Mouse (Mus musculus) hindbrain, embryonic 10.5 days (tissue): ENCODE results near the gene Sap18. TPM values are rescaled to one million over a fixed set of nuclear protein-coding genes. Genes with fewer than 3 reads are reported as not detected.

ENCODE experiments used
- DNase-seq: peaks from one replicate; pipeline ENCODE4 v3.0.0-alpha.2; 2017; ENCODE audit warnings: low spot score
- H3K27ac ChIP-seq: fragments of 300-500 bp; sonication (generic); 2 replicates; pipeline ENCODE4 v1.5.1; 2016; ENCODE audit warnings: mild to moderate bottlenecking, moderate library complexity
- H3K27me3 ChIP-seq: fragments of 300-500 bp; sonication (generic); 2 replicates; pipeline ENCODE4 v1.6.1; 2016; ENCODE audit warnings: mild to moderate bottlenecking; ENCODE audit not compliant: poor library complexity, insufficient read depth, severe bottlenecking
- H3K36me3 ChIP-seq: fragments of 300-500 bp; sonication (generic); 2 replicates; pipeline ENCODE4 v1.6.1; 2016; ENCODE audit warnings: mild to moderate bottlenecking, moderate library complexity
- H3K4me1 ChIP-seq: fragments of 300-500 bp; sonication (generic); replicated peaks from 2 replicates; pipeline ENCODE4 v1.6.1; 2016; ENCODE audit warnings: mild to moderate bottlenecking
- H3K4me3 ChIP-seq: fragments of 300-500 bp; sonication (generic); 2 replicates; pipeline ENCODE4 v1.5.1; 2016; ENCODE audit warnings: mild to moderate bottlenecking, moderate library complexity
- H3K9me3 ChIP-seq: fragments of 300-500 bp; sonication (generic); 2 replicates; pipeline ENCODE4 v1.6.1; 2016; ENCODE audit warnings: mild to moderate bottlenecking, moderate library complexity
- WGBS: fragments of 180-500 bp; shearing (Covaris S2); methylation state at CpG from one replicate; pipeline ENCODE4 v1.1.7; 2016; 5-methylcytosine and 5-hydroxymethylcytosine counted together
- polyA plus RNA-seq: library from polyadenylated mRNA; unstranded; fragments of >200 nt; fragmentation: Nextera tagmentation; extraction: Ambion mirVana; gene quantifications from 2 replicates; pipeline ENCODE4 v1.2.1, GENCODE M21; 2016

Gene Sap18
- polyA plus RNA-seq, 1 experiment from 2014 or later, result 31.3 TPM

DNA sequence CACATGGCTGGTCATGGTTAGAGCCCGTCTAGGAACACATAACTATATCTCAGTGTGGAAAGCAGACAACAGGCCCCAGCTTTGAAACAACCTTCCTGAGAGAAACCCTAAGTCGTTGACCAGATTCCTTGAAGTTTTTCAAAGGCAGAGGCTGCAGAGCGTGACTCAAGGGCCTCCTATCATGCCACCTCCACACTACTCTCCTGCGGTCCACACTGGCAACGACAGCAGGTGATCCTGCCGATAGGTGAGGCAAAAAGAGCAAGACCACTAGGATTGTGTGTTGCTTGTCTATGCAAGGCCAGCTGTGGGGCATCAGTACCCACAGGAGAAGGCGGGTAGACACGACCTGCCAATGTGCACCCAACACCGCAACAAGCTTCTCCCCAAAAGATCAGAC is 8.2 kb upstream of the Sap18 start:
- H3K36me3 ChIP-seq, result no peaks in the 10 kb centered on the region
- H3K27ac ChIP-seq, result no peak overlapping the region
- H3K4me3 ChIP-seq, result no peak overlapping the region
- no peaks in the 10 kb centered on the region for H3K9me3 ChIP-seq
- 90% methylated on average over 9 of the region's 9 CpGs for WGBS
- no peaks in the 10 kb centered on the region for H3K27me3 ChIP-seq
- H3K4me1 ChIP-seq, result no peaks in the 10 kb centered on the region
- DNase-seq, result no peak

DNA sequence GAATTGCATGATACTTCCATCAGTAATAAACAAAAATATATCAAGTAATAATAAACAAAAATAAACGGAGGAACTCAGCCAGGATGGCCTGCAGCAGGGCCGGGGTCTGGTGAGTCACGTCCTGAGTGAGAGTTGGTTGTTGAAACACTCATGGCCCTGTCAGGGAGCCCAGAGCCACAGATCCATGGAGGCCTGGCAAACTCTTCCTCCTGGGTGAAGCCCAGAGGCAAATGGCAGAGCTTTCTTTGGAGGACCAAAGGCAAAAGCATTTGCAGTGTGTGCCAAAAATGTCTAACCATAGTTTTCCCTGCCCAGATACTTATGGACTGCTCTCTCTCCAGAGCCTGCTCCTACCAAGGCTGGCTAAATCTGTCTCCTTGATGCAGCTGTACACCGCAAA is 6.8 kb upstream of the Sap18 start:
- no peak overlapping the region for H3K4me3 ChIP-seq
- H3K27me3 ChIP-seq, result no peaks in the 10 kb centered on the region
- no peak for DNase-seq
- no peaks in the 10 kb centered on the region for H3K4me1 ChIP-seq
- H3K27ac ChIP-seq, result no peak overlapping the region
- H3K9me3 ChIP-seq, result no peaks in the 10 kb centered on the region
- no peaks in the 10 kb centered on the region for H3K36me3 ChIP-seq
- WGBS, result 89% methylated on average over 4 of the region's 4 CpGs

DNA sequence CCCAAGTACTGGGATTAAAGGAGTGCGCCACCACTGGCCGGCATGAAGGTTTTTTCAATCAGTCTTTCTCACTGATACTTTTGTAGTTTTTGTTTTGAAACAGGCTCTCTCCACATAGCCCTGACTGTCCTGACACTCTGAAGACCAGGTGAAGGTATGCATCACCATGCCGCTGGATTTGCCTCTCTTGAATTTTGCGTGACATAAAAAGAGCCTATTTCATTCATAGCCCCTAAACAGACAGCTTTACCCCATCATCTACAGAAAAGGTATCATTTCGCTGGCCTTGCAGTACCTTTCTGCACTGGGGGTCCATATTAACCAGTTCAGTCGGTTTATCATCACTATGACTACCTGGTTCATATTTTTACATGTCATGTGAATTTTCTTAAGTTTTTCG is 429 bp upstream of the Sap18 start:
- Histone ChIP-seq H3K36me3 (peaks cover 25% of the 10 kb centered on the region), H3K27me3 (no peaks in the 10 kb centered on the region), H3K4me1 (peaks cover 23% of the 10 kb centered on the region), H3K27ac (peak overlapping the region; percentile 95), H3K4me3 (peak overlapping the region; percentile 91), H3K9me3 (no peaks in the 10 kb centered on the region)
- WGBS, result 14% methylated on average over 7 of the region's 7 CpGs
- DNase-seq, result peak; percentile 6

DNA sequence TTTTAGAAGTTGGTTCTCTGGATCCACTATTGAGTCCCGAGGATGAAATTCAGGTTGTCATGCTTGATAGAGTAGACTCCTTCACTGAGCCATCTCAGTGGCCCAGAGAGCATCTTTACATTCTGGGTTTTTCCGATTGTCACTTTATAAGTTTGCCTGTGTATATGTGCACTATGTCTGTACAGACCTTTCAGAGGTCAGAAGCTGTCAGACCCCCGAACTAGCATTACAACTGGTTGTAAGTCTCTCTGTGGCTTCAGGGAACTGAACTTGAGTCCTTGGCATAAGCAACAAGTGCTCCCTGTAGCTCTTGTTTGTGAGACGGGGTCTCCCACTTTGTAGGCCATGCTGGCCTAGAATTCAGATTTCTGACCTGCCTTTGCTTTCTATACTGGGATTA is 5.8 kb downstream of the Sap18 start:
- no peak overlapping the region for H3K27ac ChIP-seq
- 88% methylated on average over 4 of the region's 4 CpGs for WGBS

GRCm38 (mm10) chr14:57808558-57808957 is 10.6 kb downstream of the Sap18 start:
- Histone ChIP-seq H3K9me3 (no peaks in the 10 kb centered on the region), H3K4me1 (no peaks in the 10 kb centered on the region), H3K4me3 (no peak overlapping the region), H3K27me3 (no peaks in the 10 kb centered on the region), H3K27ac (no peak overlapping the region), H3K36me3 (peaks cover 100% of the 10 kb centered on the region)
- DNase-seq, result no peak
- 80% methylated on average over 5 of the region's 5 CpGs for WGBS

More for the DNA sequence above, 5.8 kb downstream of the Sap18 start:
- Histone ChIP-seq H3K4me1 (peaks cover 20% of the 10 kb centered on the region), H3K36me3 (peaks cover 87% of the 10 kb centered on the region), H3K9me3 (no peaks in the 10 kb centered on the region), H3K4me3 (no peak overlapping the region), H3K27me3 (no peaks in the 10 kb centered on the region)
- DNase-seq, result no peak

- peaks cover 99% of the 10 kb centered on the region for H3K36me3 ChIP-seq
- WGBS, result 92% methylated on average over 2 of the region's 2 CpGs
- H3K4me3 ChIP-seq, result no peak overlapping the region
These were observed 12.9 kb downstream of the Sap18 start for GRCm38 (mm10) chr14:57810886-57811285.

GRCm38 (mm10) chr14:57811844-57812243 is 13.9 kb downstream of the Sap18 start:
- Histone ChIP-seq H3K27me3 (no peaks in the 10 kb centered on the region), H3K27ac (no peak overlapping the region), H3K9me3 (no peaks in the 10 kb centered on the region), H3K36me3 (peaks cover 99% of the 10 kb centered on the region), H3K4me1 (no peaks in the 10 kb centered on the region), H3K4me3 (no peak overlapping the region)
- no peak for DNase-seq
- WGBS, result 92% methylated on average over 5 of the region's 5 CpGs

More at GRCm38 (mm10) chr14:57810886-57811285, 12.9 kb downstream of the Sap18 start:
- Histone ChIP-seq H3K27ac (no peak overlapping the region), H3K27me3 (no peaks in the 10 kb centered on the region), H3K4me1 (no peaks in the 10 kb centered on the region), H3K9me3 (no peaks in the 10 kb centered on the region)
- DNase-seq, result no peak

- H3K4me3 ChIP-seq, result no peak overlapping the region
- peaks cover 15% of the 10 kb centered on the region for H3K4me1 ChIP-seq
- WGBS, result 94% methylated on average over 4 of the region's 4 CpGs
- H3K9me3 ChIP-seq, result no peaks in the 10 kb centered on the region
- H3K36me3 ChIP-seq, result peaks cover 78% of the 10 kb centered on the region
- H3K27me3 ChIP-seq, result no peaks in the 10 kb centered on the region
- no peak for DNase-seq
- H3K27ac ChIP-seq, result no peak overlapping the region
These were observed 22.9 kb downstream of the Sap18 start for GRCm38 (mm10) chr14:57820839-57821238.

- Histone ChIP-seq H3K36me3 (peaks cover 32% of the 10 kb centered on the region), H3K9me3 (no peaks in the 10 kb centered on the region), H3K27me3 (no peaks in the 10 kb centered on the region), H3K4me3 (peak within 1 kb of the TSS; percentile 92), H3K4me1 (peaks cover 28% of the 10 kb centered on the region), H3K27ac (peak within 1 kb of the TSS; percentile 97)
- WGBS, result under 1% methylated on average over 96 of the region's 96 CpGs
- DNase-seq, result peak; percentile 95
These were observed 28.1 kb downstream of the Sap18 start, which contains the start of the genes Ska3 and Mrpl57 for GRCm38 (mm10) chr14:57825788-57826751. Gene Ska3 (minus strand): TSS chr14:57826185. Gene Mrpl57 (plus strand): TSS chr14:57826234.

DNA sequence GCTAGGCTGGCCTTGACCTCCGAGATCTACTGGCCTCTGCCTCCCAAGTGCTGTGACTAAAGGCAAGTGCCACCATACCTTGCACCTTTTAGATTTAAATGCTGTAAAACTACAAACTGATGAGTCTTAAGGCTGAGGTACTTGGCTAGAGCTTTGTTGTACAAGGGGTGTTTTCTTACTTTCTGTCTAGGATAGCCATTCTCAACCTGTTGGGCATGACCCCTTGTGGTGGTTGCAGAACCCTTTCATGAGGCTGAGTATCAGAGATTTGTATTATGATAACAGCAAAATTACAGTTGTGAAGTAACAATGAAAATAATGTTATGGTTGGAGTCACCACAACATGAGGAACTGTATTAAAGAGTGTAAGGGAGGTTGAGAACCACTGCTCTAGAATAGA is 29.3 kb downstream of the Sap18 start:
- Histone ChIP-seq H3K36me3 (peaks cover 19% of the 10 kb centered on the region), H3K27me3 (no peaks in the 10 kb centered on the region), H3K4me3 (peak overlapping the region; percentile 92), H3K4me1 (peaks cover 28% of the 10 kb centered on the region), H3K27ac (peak overlapping the region; percentile 97), H3K9me3 (no peaks in the 10 kb centered on the region)
- no peak for DNase-seq
- 87% methylated on average over 1 of the region's 1 CpGs for WGBS

DNA sequence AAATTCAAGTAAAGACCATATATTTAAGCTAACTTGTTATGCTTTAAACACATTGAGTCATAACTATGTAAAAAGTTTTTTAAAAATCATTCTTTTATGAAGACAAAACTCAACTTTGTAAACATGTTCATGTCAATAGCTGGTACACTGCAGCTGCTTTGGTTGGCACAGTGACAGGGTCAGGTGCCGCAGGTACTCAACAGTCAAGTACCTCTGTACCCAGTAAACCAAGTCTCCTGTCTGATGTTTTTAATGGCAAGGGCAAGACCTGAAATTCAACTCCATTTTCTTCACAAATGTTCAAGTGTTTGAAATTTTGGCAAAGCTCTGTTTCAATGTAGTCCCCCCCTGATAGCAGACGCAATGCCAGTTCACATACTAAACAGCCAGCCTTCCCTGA is 35.5 kb downstream of the Sap18 start:
- H3K9me3 ChIP-seq, result no peaks in the 10 kb centered on the region
- H3K4me1 ChIP-seq, result no peaks in the 10 kb centered on the region
- WGBS, result 97% methylated on average over 2 of the region's 2 CpGs
- H3K36me3 ChIP-seq, result peaks cover 52% of the 10 kb centered on the region
- H3K27me3 ChIP-seq, result no peaks in the 10 kb centered on the region
- H3K4me3 ChIP-seq, result no peak overlapping the region
- DNase-seq, result no peak
- no peak overlapping the region for H3K27ac ChIP-seq

- H3K4me1 ChIP-seq, result no peaks in the 10 kb centered on the region
- no peak overlapping the region for H3K27ac ChIP-seq
- WGBS, result 94% methylated on average over 10 of the region's 10 CpGs
- peaks cover 60% of the 10 kb centered on the region for H3K36me3 ChIP-seq
- H3K27me3 ChIP-seq, result no peaks in the 10 kb centered on the region
- no peaks in the 10 kb centered on the region for H3K9me3 ChIP-seq
- no peak for DNase-seq
- no peak overlapping the region for H3K4me3 ChIP-seq
These were observed 37.2 kb downstream of the Sap18 start for GRCm38 (mm10) chr14:57835157-57835556.

- 84% methylated on average over 3 of the region's 3 CpGs for WGBS
- H3K36me3 ChIP-seq, result peaks cover 71% of the 10 kb centered on the region
- H3K27me3 ChIP-seq, result no peaks in the 10 kb centered on the region
- H3K4me1 ChIP-seq, result no peaks in the 10 kb centered on the region
- DNase-seq, result no peak
- no peak overlapping the region for H3K27ac ChIP-seq
- no peaks in the 10 kb centered on the region for H3K9me3 ChIP-seq
- no peak overlapping the region for H3K4me3 ChIP-seq
These were observed 46.6 kb downstream of the Sap18 start for GRCm38 (mm10) chr14:57844535-57844934.
